Mouse (Mus musculus): ENCODE results near the gene Marf1. TPM values are rescaled to one million over a fixed set of nuclear protein-coding genes. Genes with fewer than 3 reads are reported as not detected.
"Not testable (repeated sequence)": the region's sequence is repeated elsewhere in the genome, so short reads cannot be mapped to it uniquely, and the experiment has no call there.

Marf1 gene
- polyA plus RNA-seq, 1 experiment, result 40.5 TPM

GRCm38 (mm10) chr16:14070471-14071169 is 92.5 kb downstream of the Marf1 start:
- no peak for DNase-seq (ENCODE audit: extremely low spot score in 1 of 2, low spot score in 1 of 2)

- DNase-seq (ENCODE audit: extremely low spot score in 1 of 2, low spot score in 1 of 2), result not testable (repeated sequence)
These were observed 94.5 kb downstream of the Marf1 start for GRCm38 (mm10) chr16:14068701-14069100.

- not testable (repeated sequence) for DNase-seq (ENCODE audit: extremely low spot score in 1 of 2, low spot score in 1 of 2)
These were observed 96.6 kb downstream of the Marf1 start for GRCm38 (mm10) chr16:14066571-14066970.

GRCm38 (mm10) chr16:14059869-14060268 is 103.3 kb downstream of the Marf1 start:
- no peak for DNase-seq (ENCODE audit: extremely low spot score in 1 of 2, low spot score in 1 of 2)

Other genes starting within 250 kb of the Marf1 start
- gene 2900011O08Rik, start 176.7 kb downstream of the Marf1 start, polyA plus RNA-seq (2012; rRNA removed), result 200 and 209 TPM in 2 replicates
- gene Ifitm7, start 176.5 kb downstream of the Marf1 start, polyA plus RNA-seq (2012; rRNA removed), result 1.6 and 2.0 TPM in 2 replicates
- 27.1 and 27.3 TPM in 2 replicates for gene Nde1, start 76 bp downstream of the Marf1 start, polyA plus RNA-seq (2012; rRNA removed)
- 3.9 and 7.4 TPM in 2 replicates for gene Myh11, start 128.0 kb upstream of the Marf1 start, polyA plus RNA-seq (2012; rRNA removed)
- 75.0 and 80.5 TPM in 2 replicates for gene Fopnl, start 154.1 kb upstream of the Marf1 start, polyA plus RNA-seq (2012; rRNA removed)
- 14.7 and 15.8 TPM in 2 replicates for gene Abcc1, start 198.2 kb upstream of the Marf1 start, polyA plus RNA-seq (2012; rRNA removed)

All from frontal cortex, adult 2 months (tissue).